Mouse (Mus musculus) liver, embryonic 14.5 days (tissue): Measurements from ENCODE around the gene Olfr1054.
"Not testable (repeated sequence)": the region's sequence is repeated elsewhere in the genome, so short reads cannot be mapped to it uniquely, and the experiment has no call there.

Source experiments
- CTCF ChIP-seq: IDR thresholded peaks from 2 replicates; pipeline ENCODE4 v1.5.1; 2016; ENCODE audit warnings: antibody characterized with exemption, low read depth, control low read depth
- EP300 ChIP-seq: IDR thresholded peaks from 2 replicates; pipeline ENCODE4 v1.6.1; 2016; ENCODE audit warnings: antibody characterized with exemption, low read depth

DNA sequence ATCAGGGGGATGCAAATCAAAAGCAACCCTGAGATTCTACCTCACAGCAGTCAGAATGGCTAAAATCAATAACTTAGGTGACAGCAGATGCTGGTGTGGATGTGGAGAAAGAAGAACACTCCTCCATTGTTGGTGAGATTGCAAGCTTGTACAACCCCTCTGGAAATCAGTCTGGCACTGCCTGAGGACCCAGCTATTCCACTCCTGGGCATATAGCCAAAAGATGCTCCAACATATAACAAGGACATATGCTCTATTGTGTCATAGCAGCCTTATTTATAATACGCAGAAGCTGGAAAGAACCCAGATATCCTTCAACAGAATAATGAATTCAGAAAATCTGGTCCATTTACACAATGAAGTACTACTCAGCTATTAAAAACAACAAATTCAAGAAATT lies 16.5 kb upstream of the Olfr1054 start:
- not testable (repeated sequence) for TF ChIP-seq CTCF, EP300
